Mouse (Mus musculus) gastrocnemius, adult 8-10 months (tissue): ENCODE measurements around the gene Kifc5b. TPM values are rescaled to one million over a fixed set of nuclear protein-coding genes. Genes with fewer than 3 reads are reported as not detected.
A peak's percentile ranks its signal among the peaks of the same experiment; 100 is the strongest.
"Not testable (repeated sequence)": the region's sequence is repeated elsewhere in the genome, so short reads cannot be mapped to it uniquely, and the experiment has no call there.

Experiments used
- DNase-seq, 2 experiments: peaks; one replicate each; pipeline ENCODE4 v3.0.0; 2022; ENCODE audit warnings: low spot score in 2 of 2
- total RNA-seq, 4 experiments: library from RNA; stranded (reverse); gene quantifications; 2 replicates each; pipeline ENCODE4 v1.2.4; 2022

The Kifc5b gene
- total RNA-seq, 4 experiments from 2014 or later, result 0.22 to 0.83 (median 0.41) TPM

DNA sequence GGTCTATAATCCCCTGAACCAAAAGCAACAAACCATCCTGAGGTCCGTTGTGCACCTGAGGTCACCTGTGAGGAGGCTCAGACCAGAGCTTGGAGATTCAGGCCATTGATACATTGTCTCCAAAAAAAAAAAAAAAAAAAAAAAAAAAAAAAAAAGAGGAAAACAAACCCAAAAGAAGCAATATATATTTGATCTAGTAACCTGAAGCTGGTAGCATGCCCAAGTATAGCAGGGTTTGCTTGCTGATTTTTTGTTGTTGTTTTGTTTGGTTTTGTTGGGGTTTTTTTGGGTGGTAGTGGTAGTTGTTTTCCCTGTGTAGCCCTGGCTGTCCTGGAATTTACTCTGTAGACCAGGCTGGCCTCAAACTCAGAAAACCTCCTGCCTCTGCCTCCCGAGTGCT lies 1.5 kb downstream of the Kifc5b start:
- no peak for DNase-seq

DNA sequence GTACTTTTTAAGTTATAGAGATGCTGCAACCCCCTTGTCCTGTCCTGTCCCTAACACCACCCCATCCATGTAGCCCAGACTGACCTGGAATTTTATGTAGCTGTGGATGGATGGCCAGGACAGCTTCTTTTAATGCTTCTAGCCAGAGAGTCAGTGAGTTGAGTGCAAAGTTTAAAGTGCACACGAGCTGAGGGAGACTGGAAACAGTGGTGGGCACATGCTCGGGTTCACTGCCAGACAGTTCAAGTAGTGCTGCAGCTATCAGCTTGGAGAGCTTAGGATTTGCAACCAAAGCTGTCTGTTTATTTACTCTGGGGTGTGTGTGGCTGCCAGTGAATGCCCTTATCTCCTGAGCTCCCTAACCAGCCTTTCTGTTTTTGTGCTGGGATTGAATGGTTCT lies 2.6 kb downstream of the Kifc5b start:
- DNase-seq, result not testable (repeated sequence)

- not testable (repeated sequence) for DNase-seq
These were observed 5.5 kb downstream of the Kifc5b start for GRCm38 (mm10) chr17:26922368-26922767.

- DNase-seq, result not testable (repeated sequence)
These were observed 8.5 kb downstream of the Kifc5b start for GRCm38 (mm10) chr17:26925414-26925813.

DNA sequence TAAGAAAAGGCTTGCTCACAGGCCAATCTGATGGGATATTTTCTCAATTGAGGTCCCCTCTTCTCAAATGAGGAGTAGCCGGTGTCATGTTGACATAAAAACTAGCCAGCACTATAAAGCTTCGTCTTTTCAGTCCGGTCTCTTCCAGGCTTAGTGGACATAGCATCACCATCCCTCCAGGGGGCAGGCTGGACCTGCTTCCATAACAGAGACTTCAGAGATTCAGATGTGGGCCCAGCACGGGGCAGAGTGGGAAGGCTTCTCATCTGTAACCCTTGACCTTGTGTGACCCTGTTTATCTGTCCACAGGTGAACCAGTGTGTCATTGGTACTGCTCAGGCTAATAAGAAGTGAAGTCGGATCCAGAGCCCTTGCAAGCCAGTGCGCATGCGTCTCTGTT lies 14.9 kb downstream of the Kifc5b start:
- DNase-seq, result not testable (repeated sequence)

DNA sequence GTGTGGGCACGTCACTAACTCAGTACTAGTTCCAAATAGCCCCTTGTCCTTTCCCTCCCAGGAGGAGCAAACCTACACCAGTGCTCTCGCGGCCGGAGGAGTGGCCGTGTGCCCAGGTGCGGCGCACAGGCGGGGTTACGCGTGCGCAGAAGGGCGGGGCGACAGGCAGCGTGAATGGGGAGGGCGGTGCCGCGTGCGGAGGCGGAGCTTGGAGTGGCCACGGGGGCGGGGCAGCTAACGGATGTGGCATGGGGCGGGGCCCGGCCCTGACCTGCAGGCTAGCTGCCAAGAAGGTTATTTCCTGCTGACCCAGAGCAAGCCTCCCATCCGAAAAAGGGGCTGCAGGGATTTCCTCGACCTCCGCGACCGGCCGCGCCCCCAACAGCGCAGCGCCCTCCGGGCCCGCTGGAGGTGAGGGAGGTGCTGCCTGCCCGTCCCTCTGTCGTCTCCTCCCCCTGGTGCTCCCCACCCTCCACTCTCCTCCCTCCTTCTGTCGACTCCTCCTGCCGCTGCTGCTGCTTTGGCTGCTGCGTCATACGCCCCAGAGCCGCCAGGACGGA lies 16.0 kb downstream of the Kifc5b start, which contains the start of gene Phf1:
Phf1 (plus strand) TSS at position 214 of the 560 bp plus-strand sequence.
- DNase-seq, result peak; percentile 98

GRCm38 (mm10) chr17:26933419-26933818 lies 16.5 kb downstream of the Kifc5b start:
- DNase-seq, result no peak

DNA sequence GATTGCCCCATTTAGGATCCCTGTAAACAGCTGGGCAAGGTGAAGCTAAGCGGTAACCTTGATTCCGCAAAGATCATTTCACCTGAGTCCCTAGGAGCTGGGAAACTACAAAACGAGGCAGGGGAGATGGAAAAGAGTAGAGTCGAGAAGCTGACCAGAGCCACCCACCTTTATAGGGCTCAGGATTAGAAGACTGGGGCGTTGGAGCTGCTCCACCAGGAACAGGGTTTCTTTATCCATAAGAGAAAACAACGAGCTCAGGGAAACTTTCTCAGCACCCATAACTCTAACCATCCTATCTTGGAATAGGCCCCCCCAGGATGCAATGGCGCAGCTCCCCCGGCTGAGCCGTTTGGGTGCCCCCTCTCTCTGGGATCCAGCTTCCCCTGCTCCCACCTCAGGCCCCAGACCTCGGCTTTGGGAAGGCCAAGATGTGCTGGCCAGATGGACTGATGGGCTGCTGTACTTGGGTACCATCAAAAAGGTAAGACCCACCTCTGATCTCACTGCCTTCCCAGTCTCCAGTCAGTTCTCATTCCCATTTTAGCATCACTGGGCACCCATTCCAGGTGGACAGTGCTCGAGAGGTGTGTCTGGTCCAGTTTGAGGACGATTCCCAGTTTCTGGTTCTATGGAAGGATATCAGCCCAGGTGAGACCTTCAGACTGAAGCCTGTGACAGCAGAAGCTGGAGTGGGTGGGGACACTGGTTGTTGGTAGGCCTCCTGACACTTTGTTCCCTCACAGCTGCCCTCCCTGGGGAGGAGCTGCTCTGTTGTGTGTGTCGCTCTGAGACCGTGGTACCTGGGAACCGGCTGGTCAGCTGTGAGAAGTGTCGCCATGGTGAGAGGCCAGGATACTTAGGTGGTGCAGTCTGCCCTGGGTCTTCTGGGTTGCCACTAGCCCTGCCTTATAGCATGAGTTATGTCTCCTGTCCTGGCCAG lies 17.3 kb downstream of the Kifc5b start:
- no peak for DNase-seq

GRCm38 (mm10) chr17:26935027-26935426 lies 18.1 kb downstream of the Kifc5b start:
- no peak for DNase-seq

DNA sequence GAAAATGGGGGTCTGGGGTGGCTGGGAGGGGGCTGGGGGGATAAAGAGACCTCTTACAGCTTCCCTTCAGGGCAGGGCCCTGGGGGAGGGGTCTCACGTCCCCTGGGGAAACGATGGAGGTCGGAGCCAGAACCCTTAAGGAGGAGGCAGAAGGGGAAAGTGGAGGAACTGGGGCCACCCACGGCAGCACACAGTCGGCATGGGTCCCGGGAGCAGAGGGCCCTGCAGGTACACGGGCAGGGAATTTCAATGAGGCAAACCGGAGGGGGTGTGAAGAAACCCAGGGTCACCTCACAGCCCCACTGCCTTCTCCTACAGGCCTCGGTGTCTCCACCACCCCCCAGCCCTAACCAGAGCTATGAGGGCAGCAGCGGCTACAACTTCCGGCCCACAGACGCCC lies 19.6 kb downstream of the Kifc5b start:
- DNase-seq, result no peak

GRCm38 (mm10) chr17:26936921-26937695 lies 20.2 kb downstream of the Kifc5b start:
- no peak for DNase-seq

GRCm38 (mm10) chr17:26937883-26938695 lies 21.2 kb downstream of the Kifc5b start:
- DNase-seq, result no peak

DNA sequence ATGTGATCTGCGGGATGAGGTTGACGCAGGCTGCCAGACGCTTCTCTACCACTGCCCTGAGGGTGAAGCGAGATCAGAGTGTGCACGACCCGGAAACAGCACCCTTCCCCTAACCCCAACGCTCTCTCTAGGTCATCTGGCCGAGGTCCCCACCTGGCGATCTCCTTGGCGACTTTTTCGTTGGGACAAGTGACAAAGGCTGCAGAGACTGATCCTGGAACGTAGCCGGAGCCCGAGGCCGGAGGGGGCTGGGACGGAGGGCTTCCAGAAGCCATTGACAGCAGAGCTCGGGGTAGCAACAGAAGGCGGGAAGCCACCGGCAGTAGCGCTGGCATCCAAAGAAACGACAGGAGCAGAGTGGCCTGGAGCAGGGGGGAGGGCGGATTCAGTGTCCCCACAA lies 21.8 kb downstream of the Kifc5b start:
- no peak for DNase-seq

DNA sequence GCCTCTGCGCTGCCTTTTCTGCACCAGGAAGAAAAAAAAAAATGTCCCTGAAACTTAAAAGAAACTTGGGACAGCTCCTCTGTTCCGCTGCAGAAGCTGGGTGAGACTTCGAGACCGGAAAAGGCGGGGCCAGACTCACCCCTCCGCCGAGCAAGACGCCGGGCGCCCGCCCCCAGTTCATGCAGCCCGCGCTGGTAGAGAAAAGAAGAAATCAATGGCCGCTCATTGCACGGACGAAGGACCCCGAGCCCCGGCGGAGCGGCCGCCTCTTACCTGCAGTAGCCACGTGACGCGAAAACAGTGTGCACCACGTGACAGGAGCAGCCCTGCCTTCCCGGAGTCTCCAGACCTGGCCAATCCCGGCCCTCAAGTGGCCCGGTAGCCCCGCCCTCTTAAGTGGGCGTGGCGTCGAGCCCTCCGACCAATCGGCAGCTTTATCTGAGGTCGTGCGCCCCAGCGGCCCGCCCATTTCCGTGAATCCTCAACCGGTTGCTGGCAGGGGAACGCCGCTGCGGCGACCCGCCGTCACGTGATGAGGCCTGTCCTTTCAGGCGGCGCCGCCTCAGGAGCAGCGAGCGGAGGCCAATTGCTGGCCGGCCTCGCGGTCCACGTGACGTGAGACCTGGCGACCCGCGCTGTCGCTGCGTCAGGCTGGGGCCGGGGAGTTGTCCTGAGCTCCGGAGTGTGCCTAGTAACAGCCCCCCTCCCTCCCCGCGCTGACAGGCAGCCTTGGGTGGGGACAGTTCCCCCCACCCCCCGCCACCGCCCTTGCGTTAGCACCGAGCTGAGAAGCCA lies 22.5 kb downstream of the Kifc5b start, which contains the start of gene Cuta:
Cuta (minus strand) TSS at position 392 of the 795 bp plus-strand sequence.
- DNase-seq, result peak; percentile 100

GRCm38 (mm10) chr17:26939973-26940300 lies 23.0 kb downstream of the Kifc5b start:
- no peak for DNase-seq

DNA sequence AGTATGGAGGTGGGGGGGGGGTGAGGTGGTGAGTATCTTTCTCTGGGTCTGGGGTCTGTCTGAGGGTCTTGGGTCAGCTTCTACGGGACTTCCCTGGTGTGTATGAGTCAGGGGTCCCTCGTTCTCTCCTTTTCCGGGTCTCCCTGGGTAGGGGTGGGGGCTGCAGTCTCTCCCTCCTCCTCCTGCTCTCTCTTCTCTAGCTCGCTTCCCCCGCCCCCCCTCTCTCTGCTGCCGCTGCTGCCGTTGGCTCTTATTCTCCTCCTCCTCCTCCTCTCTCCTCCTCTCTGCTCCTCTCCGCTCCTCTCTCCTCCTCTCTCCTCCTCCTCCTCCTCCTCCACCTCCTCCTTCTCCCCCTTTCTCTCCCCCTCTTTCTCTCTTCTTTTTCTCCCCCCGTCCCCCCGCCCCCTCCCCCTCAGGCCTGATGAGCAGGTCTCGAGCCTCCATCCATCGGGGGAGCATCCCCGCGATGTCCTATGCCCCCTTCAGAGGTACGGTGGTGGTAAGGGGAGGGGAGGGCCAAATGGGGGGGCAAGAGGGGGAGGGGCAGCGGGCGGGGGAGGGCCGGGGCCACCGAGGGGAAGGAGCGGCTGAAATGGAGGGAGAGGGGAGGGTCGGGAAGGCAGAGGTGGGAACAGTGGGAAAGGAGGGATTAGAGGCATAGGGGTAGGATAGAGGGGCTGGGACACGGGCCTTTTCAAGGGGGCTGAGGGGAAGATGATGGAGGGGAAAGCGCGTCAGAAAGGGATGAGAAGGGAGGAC lies 24.3 kb downstream of the Kifc5b start, which contains the start of gene Syngap1:
Syngap1 (plus strand) TSS at position 223 of the 759 bp plus-strand sequence.
- no peak for DNase-seq

- no peak for DNase-seq
These were observed 25.1 kb downstream of the Kifc5b start for GRCm38 (mm10) chr17:26941841-26942570.

GRCm38 (mm10) chr17:26945824-26946495 lies 29.1 kb downstream of the Kifc5b start:
- DNase-seq, result no peak
